Mouse (Mus musculus): ENCODE results near the gene Coro1a.

GRCm38 (mm10) chr7:126659771-126660170, 47.8 kb downstream of the Coro1a start:
- TF ChIP-seq CTCF (IDR thresholded peaks at IDR 0.05; ENCODE audit: insufficient read depth, low read length) (no peak), POLR2A (IDR thresholded peaks at IDR 0.05; ENCODE audit: borderline replicate concordance, extremely low read depth, low read depth, low read length) (no peak)

Measured in lung, adult 2 months (tissue).